Mouse (Mus musculus) inflammation-experienced regulatory T-cells (primary cell): ENCODE data around the gene Vmn2r115. TPM values are rescaled to one million over a fixed set of nuclear protein-coding genes. Genes with fewer than 3 reads are reported as not detected.

Experiments used
- polyA plus RNA-seq, 2 experiments: library from polyadenylated mRNA; unstranded; fragments of 100-300 nt; shearing (Covaris generic); gene quantifications; one replicate each; pipeline ENCODE4 v1.2.1; 2017

Vmn2r115 gene
- under 1 TPM; 0.02 to 0.29 TPM for polyA plus RNA-seq

GRCm38 (mm10) chr17:23343441-23343840, at the start of gene Vmn2r115:
Vmn2r115 (plus strand) TSS chr17:23343741.

GRCm38 (mm10) chr17:23312437-23312836, 31.1 kb upstream of the Vmn2r115 start, which contains the start of gene Vmn2r114:
Vmn2r114 (minus strand) TSS chr17:23312537.

GRCm38 (mm10) chr17:23384304-23384703, 40.8 kb downstream of the Vmn2r115 start, which contains the start of gene Vmn2r116:
Vmn2r116 (plus strand) TSS chr17:23384604.

Other genes with a start within 250 kb of the Vmn2r115 start
- gene Zfp40, start 150.5 kb upstream of the Vmn2r115 start, polyA plus RNA-seq = 1 to 10 TPM; 7.6 to 9.5 TPM
- under 1 TPM; 0.06 to 0.31 TPM for gene Vmn2r114, start 31.2 kb upstream of the Vmn2r115 start, polyA plus RNA-seq
- not detected for gene Vmn2r116, start 40.9 kb downstream of the Vmn2r115 start, polyA plus RNA-seq
- not detected for gene Vmn2r117, start 136.0 kb downstream of the Vmn2r115 start, polyA plus RNA-seq
- 10 to 100 TPM; 17.0 to 21.4 TPM for gene Zfp213, start 220.5 kb downstream of the Vmn2r115 start, polyA plus RNA-seq